ENCODE assay signal across 24 mouse cellular contexts in the genomic region with DNA sequence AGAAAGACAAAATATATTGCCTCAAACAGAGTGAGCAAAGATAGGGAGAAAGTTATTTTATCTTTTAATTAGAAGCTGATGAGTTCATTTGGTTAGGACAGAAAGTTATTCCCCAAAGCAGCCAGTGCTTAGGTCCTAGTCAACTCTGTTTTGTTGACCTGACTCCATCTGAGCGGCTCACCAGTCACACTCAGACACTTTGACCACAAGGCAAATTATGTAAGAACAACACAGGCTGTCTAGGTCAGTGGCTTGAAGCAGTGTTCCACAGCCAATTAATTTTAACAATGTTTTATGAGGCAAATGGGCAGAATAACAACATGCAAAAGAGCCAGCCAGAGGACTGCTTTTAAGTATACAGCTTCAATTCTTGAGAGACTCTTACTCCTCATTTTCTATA.
DNase-seq lines count a peak whose midpoint lies in the region; ATAC-seq and TF ChIP-seq lines count a peak whose summit lies in the region.
"Had no signal": no experiment of that assay in that cellular context is flagged by ENCODE, and none has a peak within 500 bp of the region (broad histone marks: within the 10 kb centered on the region; RNA-seq: fewer than 3 reads in every experiment).

No protein-coding gene starts in this region.

- H3K9me3 ChIP-seq in kidney, embryonic 16.5 days (ENCODE audit: low read length), result no peaks in the 10 kb centered on the region
- no peaks in the 10 kb centered on the region for H3K9me3 ChIP-seq in kidney, postnatal 0 days (replicated peaks; ENCODE audit: low read length)
- H3K9me3 ChIP-seq in forebrain, embryonic 16.5 days (ENCODE audit: control insufficient read depth, low read length), result no peaks in the 10 kb centered on the region
- H3K9me3 ChIP-seq in neural tube, embryonic 15.5 days (replicated peaks), result no peaks in the 10 kb centered on the region
- H3K9me3 ChIP-seq in liver, embryonic 12.5 days (replicated peaks), result no peaks in the 10 kb centered on the region
- H3K9me3 ChIP-seq: embryonic facial prominence, embryonic 15.5 days; forebrain, embryonic 10.5 days; heart, embryonic 15.5 days had no signal

- H3K9ac ChIP-seq in kidney, embryonic 16.5 days (replicated peaks; ENCODE audit: low read length), result no peak overlapping the region
- no peak overlapping the region for H3K9ac ChIP-seq in kidney, postnatal 0 days (ENCODE audit: low read depth, low read length)
- H3K9ac ChIP-seq in forebrain, embryonic 16.5 days (replicated peaks; ENCODE audit: low read depth, low read length), result no peak overlapping the region
- no peak overlapping the region for H3K9ac ChIP-seq in neural tube, embryonic 15.5 days (replicated peaks)
- no peak overlapping the region for H3K9ac ChIP-seq in liver, embryonic 12.5 days
- H3K9ac ChIP-seq: embryonic facial prominence, embryonic 15.5 days; heart, embryonic 15.5 days; hindbrain, embryonic 14.5 days had no signal

- H3K27ac ChIP-seq in kidney, embryonic 16.5 days (ENCODE audit: low read length), result no peak overlapping the region
- H3K27ac ChIP-seq in kidney, postnatal 0 days, result no peak overlapping the region
- H3K27ac ChIP-seq in forebrain, embryonic 16.5 days (ENCODE audit: low read length), result no peak overlapping the region
- no peak overlapping the region for H3K27ac ChIP-seq in neural tube, embryonic 15.5 days (replicated peaks)
- no peak overlapping the region for H3K27ac ChIP-seq in liver, embryonic 12.5 days
- H3K27ac ChIP-seq: embryonic facial prominence, embryonic 15.5 days; forebrain, embryonic 10.5 days; heart, embryonic 15.5 days; hindbrain, embryonic 14.5 days had no signal

- DNase-seq in kidney, adult 11 months, result peak; percentile 35
- DNase-seq in kidney, adult 8-10 months, result peak; percentile 52 to 58
- peak; percentile 50 for DNase-seq in kidney, postnatal 0 days (ENCODE audit: low spot score)
- DNase-seq in kidney, postnatal 36 days, result peak; percentile 39 to 68
- DNase-seq: adrenal gland, postnatal 14 days; cerebellum, adult 11 months; cerebellum, adult 8-10 months; cerebellum, postnatal 14 days; embryo, embryonic 11 days; gastrocnemius, postnatal 36 days; heart, adult 18-20 months; heart, postnatal 14 days had no signal

- WGBS in kidney, embryonic 16.5 days, result 21% methylated on average over 1 of the region's 1 CpGs
- 34% methylated on average over 1 of the region's 1 CpGs for WGBS in kidney, postnatal 0 days
- 57% methylated on average over 1 of the region's 1 CpGs for WGBS in forebrain, embryonic 16.5 days
- 74% methylated on average over 1 of the region's 1 CpGs for WGBS in neural tube, embryonic 15.5 days
- 50% methylated on average over 1 of the region's 1 CpGs for WGBS in liver, embryonic 12.5 days (ENCODE audit: insufficient replicate concordance)

- H3K4me1 ChIP-seq in kidney, embryonic 16.5 days (ENCODE audit: insufficient read depth, low read length), result no peaks in the 10 kb centered on the region
- no peaks in the 10 kb centered on the region for H3K4me1 ChIP-seq in kidney, postnatal 0 days (replicated peaks; ENCODE audit: insufficient read depth, low read length)
- no peaks in the 10 kb centered on the region for H3K4me1 ChIP-seq in forebrain, embryonic 16.5 days (replicated peaks; ENCODE audit: control insufficient read depth, insufficient read depth, low read length)
- H3K4me1 ChIP-seq in neural tube, embryonic 15.5 days, result no peaks in the 10 kb centered on the region
- H3K4me1 ChIP-seq in liver, embryonic 12.5 days, result no peaks in the 10 kb centered on the region
- H3K4me1 ChIP-seq: embryonic facial prominence, embryonic 15.5 days; forebrain, embryonic 10.5 days; heart, embryonic 15.5 days had no signal

- no peaks in the 10 kb centered on the region; the same call in 1 of the 2 replicates for H3K27me3 ChIP-seq in kidney, embryonic 16.5 days (ENCODE audit: insufficient read depth, low read length)
- no peaks in the 10 kb centered on the region for H3K27me3 ChIP-seq in kidney, postnatal 0 days (ENCODE audit: insufficient read depth, low read length)
- no peaks in the 10 kb centered on the region for H3K27me3 ChIP-seq in forebrain, embryonic 16.5 days (replicated peaks; ENCODE audit: control insufficient read depth, insufficient read depth, low read length)
- no peaks in the 10 kb centered on the region for H3K27me3 ChIP-seq in neural tube, embryonic 15.5 days (replicated peaks)
- no peaks in the 10 kb centered on the region for H3K27me3 ChIP-seq in liver, embryonic 12.5 days (replicated peaks)
- H3K27me3 ChIP-seq: CH12.LX; embryonic facial prominence, embryonic 15.5 days; heart, embryonic 15.5 days had no signal

- H3K4me3 ChIP-seq in kidney, embryonic 16.5 days (ENCODE audit: low read length), result no peak overlapping the region
- H3K4me3 ChIP-seq in kidney, postnatal 0 days (replicated peaks; ENCODE audit: low read depth, low read length), result no peak overlapping the region
- no peak overlapping the region for H3K4me3 ChIP-seq in forebrain, embryonic 16.5 days (replicated peaks; ENCODE audit: low read length)
- no peak overlapping the region for H3K4me3 ChIP-seq in neural tube, embryonic 15.5 days (replicated peaks)
- no peak overlapping the region for H3K4me3 ChIP-seq in liver, embryonic 12.5 days
- H3K4me3 ChIP-seq: embryonic facial prominence, embryonic 15.5 days; erythroblast, embryonic 14.5 days; forebrain, embryonic 10.5 days; heart, embryonic 15.5 days had no signal

- TF ChIP-seq CTCF in kidney, postnatal 0 days (IDR thresholded peaks at IDR 0.05; ENCODE audit: low read depth), result no peak

- ATAC-seq in kidney, embryonic 16.5 days (ENCODE audit: low FRiP score, low TSS enrichment), result no peak
- ATAC-seq in kidney, postnatal 0 days (replicated peaks; ENCODE audit: low FRiP score, low read depth), result no peak
- ATAC-seq in forebrain, embryonic 16.5 days, result no peak
- ATAC-seq in neural tube, embryonic 15.5 days (ENCODE audit: low FRiP score), result no peak
- no peak for ATAC-seq in liver, embryonic 12.5 days
- ATAC-seq: forebrain, embryonic 14.5 days had no signal

- no peaks in the 10 kb centered on the region for H3K36me3 ChIP-seq in kidney, embryonic 16.5 days (ENCODE audit: insufficient read depth, low read length)
- no peaks in the 10 kb centered on the region for H3K36me3 ChIP-seq in kidney, postnatal 0 days (ENCODE audit: insufficient read depth, low read length)
- H3K36me3 ChIP-seq in forebrain, embryonic 16.5 days (ENCODE audit: control insufficient read depth, insufficient read depth), result no peaks in the 10 kb centered on the region
- no peaks in the 10 kb centered on the region for H3K36me3 ChIP-seq in neural tube, embryonic 15.5 days
- no peaks in the 10 kb centered on the region for H3K36me3 ChIP-seq in liver, embryonic 12.5 days
- H3K36me3 ChIP-seq: embryonic facial prominence, embryonic 15.5 days; forebrain, embryonic 10.5 days; heart, embryonic 15.5 days had no signal

- no peak overlapping the region for H3K4me2 ChIP-seq in kidney, embryonic 16.5 days (replicated peaks; ENCODE audit: low read depth, low read length)
- no peak overlapping the region for H3K4me2 ChIP-seq in kidney, postnatal 0 days (ENCODE audit: low read length)
- H3K4me2 ChIP-seq in forebrain, embryonic 16.5 days (ENCODE audit: low read length), result no peak overlapping the region
- no peak overlapping the region for H3K4me2 ChIP-seq in neural tube, embryonic 15.5 days
- H3K4me2 ChIP-seq in liver, embryonic 12.5 days, result no peak overlapping the region
- H3K4me2 ChIP-seq: embryonic facial prominence, embryonic 15.5 days; heart, embryonic 11.5 days; heart, embryonic 15.5 days; hindbrain, embryonic 14.5 days had no signal
